In the genomic region with DNA sequence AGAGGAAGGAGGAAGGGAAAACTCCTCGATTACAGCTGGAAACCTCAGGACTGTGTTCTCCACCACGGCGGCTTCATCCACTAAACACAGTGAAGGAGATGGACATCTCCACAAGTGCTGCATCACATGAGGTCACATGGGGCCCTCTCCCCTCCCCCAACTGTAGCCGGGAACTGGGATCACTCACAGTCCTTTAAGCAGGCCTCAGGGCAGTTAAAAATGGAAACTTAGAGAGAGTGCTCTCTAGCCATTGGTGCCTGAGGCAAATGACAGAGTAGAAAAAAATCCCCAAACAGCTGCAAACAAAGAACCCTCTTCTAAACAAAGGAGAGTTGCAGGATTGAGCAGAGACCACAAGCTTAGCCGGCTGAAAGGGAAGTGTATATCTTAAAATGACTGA, we compare ENCODE assay signal across 10 mouse cellular contexts. TPM values are rescaled to one million over a fixed set of nuclear protein-coding genes. Genes with fewer than 3 reads are reported as not detected.
DNase-seq lines count a peak whose midpoint lies in the region; ATAC-seq lines count a peak whose summit lies in the region.
"Had no signal": no experiment of that assay in that cellular context is flagged by ENCODE, and none has a peak within 500 bp of the region (broad histone marks: within the 10 kb centered on the region; RNA-seq: fewer than 3 reads in every experiment).

No protein-coding gene starts in this region.

- intact Hi-C loops in heart, postnatal 36 days (cut with DNase I) = loop anchor here (5.0 kb wide), 1 partner anchor 911 kb away; no protein-coding TSS in a partner anchor

- 0 out of 2 replicates have a peak overlapping the region, but pooled peaks have one; percentile 34 for H3K27ac ChIP-seq in neural tube, embryonic 11.5 days (ENCODE audit: low read depth, low read length)
- peak overlapping the region; percentile 52 for H3K27ac ChIP-seq in embryonic facial prominence, embryonic 13.5 days
- H3K27ac ChIP-seq in stomach, embryonic 14.5 days (ENCODE audit: low read length) = peak overlapping the region; percentile 84

- H3K4me1 ChIP-seq in neural tube, embryonic 11.5 days (ENCODE audit: control insufficient read depth, insufficient read depth, low read length) = no peaks in the 10 kb centered on the region
- peaks cover 14% of the 10 kb centered on the region for H3K4me1 ChIP-seq in embryonic facial prominence, embryonic 13.5 days
- H3K4me1 ChIP-seq in stomach, embryonic 14.5 days (ENCODE audit: control insufficient read depth, insufficient read depth, low read length) = 0 out of 2 replicates have a peak, but pooled peaks cover 8% of the 10 kb centered on the region

- H3K9ac ChIP-seq in neural tube, embryonic 11.5 days (ENCODE audit: low read length) = no peak overlapping the region
- H3K9ac ChIP-seq in embryonic facial prominence, embryonic 13.5 days = 0 out of 2 replicates have a peak overlapping the region, but pooled peaks have one; percentile 3
- no peak overlapping the region for H3K9ac ChIP-seq in stomach, embryonic 14.5 days (replicated peaks; ENCODE audit: low read depth, low read length)

- DNase-seq in neural tube, embryonic 11.5 days (ENCODE audit: low spot score) = no peak
- DNase-seq in neural tube, embryonic 10.5 days (ENCODE audit: extremely low spot score, low spot score) = no peak
- peak; percentile 14 to 17 for DNase-seq in heart, postnatal 36 days
- no peak for DNase-seq in thymus, postnatal 14 days
- DNase-seq in spleen, adult 18-20 months = no peak
- DNase-seq: cerebellum, adult 11-12 months had no signal

- H3K36me3 ChIP-seq in neural tube, embryonic 11.5 days (ENCODE audit: control insufficient read depth, insufficient read depth, low read length) = peaks cover 4% of the 10 kb centered on the region
- H3K36me3 ChIP-seq in embryonic facial prominence, embryonic 13.5 days = peaks cover 35% of the 10 kb centered on the region
- peaks cover 23% of the 10 kb centered on the region for H3K36me3 ChIP-seq in stomach, embryonic 14.5 days (ENCODE audit: control insufficient read depth, insufficient read depth, low read length)

- H3K9me3 ChIP-seq in neural tube, embryonic 11.5 days (ENCODE audit: control insufficient read depth, low read length) = no peaks in the 10 kb centered on the region
- H3K9me3 ChIP-seq in embryonic facial prominence, embryonic 13.5 days = no peaks in the 10 kb centered on the region
- H3K9me3 ChIP-seq in stomach, embryonic 14.5 days (ENCODE audit: control insufficient read depth, low read depth, low read length) = no peaks in the 10 kb centered on the region

- no peak overlapping the region for H3K4me2 ChIP-seq in neural tube, embryonic 11.5 days (ENCODE audit: low read depth)
- H3K4me2 ChIP-seq in embryonic facial prominence, embryonic 13.5 days = no peak overlapping the region
- no peak overlapping the region for H3K4me2 ChIP-seq in stomach, embryonic 14.5 days (replicated peaks; ENCODE audit: low read depth, low read length)

- ATAC-seq in neural tube, embryonic 11.5 days (ENCODE audit: insufficient read depth, low FRiP score, low TSS enrichment) = no peak
- ATAC-seq in embryonic facial prominence, embryonic 13.5 days (ENCODE audit: insufficient number of reproducible peaks, insufficient read depth, low FRiP score, low TSS enrichment, low read depth) = no peak
- no peak for ATAC-seq in stomach, embryonic 14.5 days (ENCODE audit: insufficient number of reproducible peaks, insufficient read depth, low FRiP score, low read depth)
- ATAC-seq in megakaryocyte progenitor cell, adult 5-6 weeks (replicated peaks; ENCODE audit: poor library complexity) = no peak

- no peaks in the 10 kb centered on the region for H3K27me3 ChIP-seq in neural tube, embryonic 11.5 days (ENCODE audit: control insufficient read depth, insufficient read depth, low read length)
- H3K27me3 ChIP-seq in embryonic facial prominence, embryonic 13.5 days = no peaks in the 10 kb centered on the region
- no peaks in the 10 kb centered on the region for H3K27me3 ChIP-seq in stomach, embryonic 14.5 days (ENCODE audit: control insufficient read depth, insufficient read depth, low read length)

- no peak overlapping the region for H3K4me3 ChIP-seq in neural tube, embryonic 11.5 days (ENCODE audit: low read depth, low read length)
- no peak overlapping the region for H3K4me3 ChIP-seq in embryonic facial prominence, embryonic 13.5 days
- no peak overlapping the region for H3K4me3 ChIP-seq in stomach, embryonic 14.5 days (ENCODE audit: low read depth, low read length)

- WGBS in neural tube, embryonic 11.5 days = 60% methylated on average over 5 of the region's 5 CpGs
- WGBS in embryonic facial prominence, embryonic 13.5 days = 20% methylated on average over 5 of the region's 5 CpGs
- WGBS in stomach, embryonic 14.5 days = 21% methylated on average over 5 of the region's 5 CpGs

RNA-seq across cellular contexts. Expression of a gene that starts 8.6 kb away (rescaled TPM):
- polyA plus RNA-seq in neural tube, embryonic 11.5 days (2014; fragmentation: Nextera tagmentation; extraction: Ambion mirVana) = 0.09 TPM in 1 of 2 replicates, not detected in the other
- not detected in 2 replicates for polyA plus RNA-seq in embryonic facial prominence, embryonic 13.5 days (2015; fragmentation: Nextera tagmentation; extraction: Ambion mirVana)
- total RNA-seq in heart, postnatal 36 days (2021) = under 1 TPM in 1 of 2 experiments, not detected in 1; 0.05 TPM
- not detected in 2 replicates for polyA plus RNA-seq in stomach, embryonic 14.5 days (2014; fragmentation: Nextera tagmentation; extraction: Ambion mirVana)
- total RNA-seq in megakaryocyte progenitor cell, adult 5-6 weeks (2015) = 0.05 and 0.17 TPM in 2 replicates
- total RNA-seq in megakaryocyte progenitor cell, adult 5-6 weeks (2017) = 0.03 and 0.17 TPM in 2 replicates
- total RNA-seq: layer of hippocampus, postnatal 25 days had no signal

RNA-seq across cellular contexts. Expression of a gene that starts 15.1 kb away (rescaled TPM):
- 14.2 and 14.3 TPM in 2 replicates for polyA plus RNA-seq in neural tube, embryonic 11.5 days (2014; fragmentation: Nextera tagmentation; extraction: Ambion mirVana)
- polyA plus RNA-seq in embryonic facial prominence, embryonic 13.5 days (2015; fragmentation: Nextera tagmentation; extraction: Ambion mirVana) = 11.3 and 11.5 TPM in 2 replicates
- 10 to 100 TPM; 13.9 to 15.1 TPM for total RNA-seq in heart, postnatal 36 days (2021)
- 10.7 and 13.7 TPM in 2 replicates for polyA plus RNA-seq in stomach, embryonic 14.5 days (2014; fragmentation: Nextera tagmentation; extraction: Ambion mirVana)
- 19.8 and 20.0 TPM in 2 replicates for total RNA-seq in megakaryocyte progenitor cell, adult 5-6 weeks (2015)
- 21.1 and 23.6 TPM in 2 replicates for total RNA-seq in megakaryocyte progenitor cell, adult 5-6 weeks (2017)

RNA-seq across cellular contexts. Expression of a gene that starts 37.6 kb away (rescaled TPM):
- 0.39 and 0.97 TPM in 2 replicates for polyA plus RNA-seq in neural tube, embryonic 11.5 days (2014; fragmentation: Nextera tagmentation; extraction: Ambion mirVana)
- polyA plus RNA-seq in embryonic facial prominence, embryonic 13.5 days (2015; fragmentation: Nextera tagmentation; extraction: Ambion mirVana) = 0.97 and 1.1 TPM in 2 replicates
- 10 to 100 TPM; 36.6 to 48.8 TPM for total RNA-seq in heart, postnatal 36 days (2021)
- polyA plus RNA-seq in stomach, embryonic 14.5 days (2014; fragmentation: Nextera tagmentation; extraction: Ambion mirVana) = 0.41 and 0.64 TPM in 2 replicates
- total RNA-seq in megakaryocyte progenitor cell, adult 5-6 weeks (2015) = not detected in 2 replicates
- 0.07 TPM in 1 of 2 replicates, not detected in the other for total RNA-seq in megakaryocyte progenitor cell, adult 5-6 weeks (2017)
- total RNA-seq: layer of hippocampus, postnatal 25 days had no signal

RNA-seq across cellular contexts. Expression of a gene that starts 53.0 kb away (rescaled TPM):
- polyA plus RNA-seq in neural tube, embryonic 11.5 days (2014; fragmentation: Nextera tagmentation; extraction: Ambion mirVana) = 0.30 and 0.53 TPM in 2 replicates
- 1.6 and 1.7 TPM in 2 replicates for polyA plus RNA-seq in embryonic facial prominence, embryonic 13.5 days (2015; fragmentation: Nextera tagmentation; extraction: Ambion mirVana)
- not detected for total RNA-seq in heart, postnatal 36 days (2021)
- 2.1 and 2.5 TPM in 2 replicates for polyA plus RNA-seq in stomach, embryonic 14.5 days (2014; fragmentation: Nextera tagmentation; extraction: Ambion mirVana)
- total RNA-seq in megakaryocyte progenitor cell, adult 5-6 weeks (2015) = 1.7 TPM in 1 of 2 replicates, not detected in the other
- 0.50 and 2.5 TPM in 2 replicates for total RNA-seq in megakaryocyte progenitor cell, adult 5-6 weeks (2017)
- total RNA-seq: layer of hippocampus, postnatal 25 days had no signal

Comparison
In these comparisons a context has a peak if more than half of its experiments do, and no peak if none do; other contexts are left out.
1. DNase-seq: peak in heart, postnatal 36 days (2 of 2); none in neural tube, embryonic 11.5 days (single experiment), neural tube, embryonic 10.5 days (single experiment), thymus, postnatal 14 days (single experiment) and spleen, adult 18-20 months (0 of 2).
2. H3K27ac ChIP-seq: peak in every context shown above with its lines; median percentile 84 in stomach, embryonic 14.5 days; 52 in embryonic facial prominence, embryonic 13.5 days; 34 in neural tube, embryonic 11.5 days.